Mouse (Mus musculus) lung, postnatal 14 days (tissue): ENCODE data around the gene Ldlrap1.
A peak's percentile ranks its signal among the peaks of the same experiment; 100 is the strongest.
"Not testable (repeated sequence)": the region's sequence is repeated elsewhere in the genome, so short reads cannot be mapped to it uniquely, and the experiment has no call there.

Experiments
- DNase-seq: peaks from one replicate; pipeline ENCODE4 v3.0.0; 2021

Ldlrap1 gene

GRCm38 (mm10) chr4:134767426-134768225, at the start of gene Ldlrap1:
TSS of gene Ldlrap1 (minus strand) at chr4:134768024.
- DNase-seq = peak; percentile 89

DNA sequence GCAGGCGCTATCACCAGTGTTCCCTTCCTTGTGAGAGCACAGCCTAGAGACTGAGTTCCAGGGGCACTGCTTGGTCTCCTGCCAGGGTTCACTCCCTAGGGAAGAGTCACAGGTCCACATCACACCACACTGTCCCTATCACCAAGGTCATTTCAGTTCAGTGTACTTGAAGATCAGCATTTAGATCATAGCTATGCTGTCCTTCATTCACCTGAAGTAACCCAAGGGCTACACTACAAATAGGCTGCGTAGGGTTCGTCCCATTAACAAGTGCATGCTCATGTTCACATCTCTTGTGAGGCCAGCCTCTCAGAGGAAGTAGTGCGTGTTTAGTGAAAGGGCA, 46.4 kb upstream of the Ldlrap1 start:
- DNase-seq = no peak

- DNase-seq = no peak
Measured at GRCm38 (mm10) chr4:134813406-134814228, 45.8 kb upstream of the Ldlrap1 start.

- peak; percentile 80 for DNase-seq
Measured at GRCm38 (mm10) chr4:134804765-134805164, 36.9 kb upstream of the Ldlrap1 start.

DNA sequence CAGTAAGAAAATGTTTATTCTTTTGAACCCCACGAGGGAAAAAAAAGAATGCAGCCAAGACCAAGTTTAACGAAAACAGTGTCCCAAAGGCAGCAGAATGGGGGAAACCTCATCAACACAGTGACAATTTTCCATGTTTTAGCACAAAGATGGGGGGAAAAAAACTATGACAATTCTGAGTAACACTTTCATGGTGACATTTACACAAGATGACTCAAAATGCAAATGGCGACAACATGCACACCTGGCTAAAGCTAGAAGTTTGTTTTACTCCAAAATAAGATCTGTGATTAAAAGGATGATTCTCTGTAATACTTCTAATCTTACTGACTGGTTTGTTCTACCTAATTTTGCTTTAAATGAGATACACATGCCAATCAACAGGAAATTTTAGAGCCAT, 34.9 kb upstream of the Ldlrap1 start:
- DNase-seq = no peak

DNA sequence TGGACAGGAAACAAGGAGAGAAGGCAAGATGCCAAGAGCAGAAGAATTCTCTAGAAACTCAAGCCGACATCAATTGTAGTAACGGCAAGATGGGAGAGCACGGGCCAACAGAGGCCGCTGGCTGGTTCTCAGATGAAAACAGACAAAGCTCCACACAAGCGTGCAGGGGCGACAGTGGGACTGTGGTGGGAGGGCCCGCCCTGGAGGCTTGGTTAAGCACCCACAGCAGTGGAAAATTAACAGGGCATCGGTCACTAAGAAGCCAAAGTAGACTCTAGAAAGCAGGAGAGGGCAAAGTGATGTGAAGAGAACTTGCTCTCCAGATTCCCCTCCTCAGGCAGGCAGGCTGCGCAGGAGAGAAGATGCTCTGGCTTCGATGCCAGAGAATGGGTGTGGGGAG, 34.3 kb upstream of the Ldlrap1 start:
- DNase-seq = no peak

GRCm38 (mm10) chr4:134800693-134801092, 32.9 kb upstream of the Ldlrap1 start:
- DNase-seq = no peak

DNA sequence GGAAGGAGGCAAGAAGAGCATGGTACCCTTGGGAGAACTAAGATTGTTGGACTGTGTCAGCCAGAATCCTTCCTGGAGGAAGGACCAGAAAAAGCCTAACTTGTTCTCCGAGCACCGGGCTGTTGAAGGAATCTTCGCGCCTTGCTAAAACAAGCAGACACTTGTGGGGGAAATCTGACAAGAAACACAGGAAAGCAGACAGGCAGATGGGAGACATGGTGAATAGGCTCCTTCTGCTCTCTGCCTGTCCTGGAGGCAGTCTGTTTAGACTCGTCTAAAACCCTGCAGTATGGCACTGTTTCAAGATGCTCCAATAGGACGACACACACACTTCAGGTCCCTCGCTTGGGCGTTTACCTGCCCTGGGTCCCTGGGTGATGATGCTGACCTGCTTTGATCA, 32.3 kb upstream of the Ldlrap1 start:
- no peak for DNase-seq

- peak; percentile 78 for DNase-seq
Measured at GRCm38 (mm10) chr4:134799272-134799671, 31.4 kb upstream of the Ldlrap1 start.

DNA sequence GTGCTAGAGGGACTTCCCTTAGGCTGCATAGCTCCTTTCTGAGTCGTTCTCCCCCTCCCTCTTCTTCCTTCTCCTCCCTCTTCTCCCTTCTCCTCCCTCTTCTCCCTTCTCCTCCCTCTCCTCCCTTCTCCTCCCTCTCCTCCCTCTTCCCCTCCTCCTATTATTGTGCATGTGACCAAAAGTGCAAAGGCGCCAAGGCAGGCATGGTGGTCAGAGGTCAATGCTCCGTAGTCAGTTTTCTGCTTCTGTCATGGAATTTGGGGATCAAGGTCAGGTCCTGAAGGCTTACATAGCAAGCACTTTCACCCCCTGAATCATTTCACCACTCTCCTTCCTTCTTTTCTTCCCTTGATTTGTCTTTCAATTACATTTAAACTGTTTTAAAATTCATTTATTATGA, 31.0 kb upstream of the Ldlrap1 start:
- DNase-seq = no peak

DNA sequence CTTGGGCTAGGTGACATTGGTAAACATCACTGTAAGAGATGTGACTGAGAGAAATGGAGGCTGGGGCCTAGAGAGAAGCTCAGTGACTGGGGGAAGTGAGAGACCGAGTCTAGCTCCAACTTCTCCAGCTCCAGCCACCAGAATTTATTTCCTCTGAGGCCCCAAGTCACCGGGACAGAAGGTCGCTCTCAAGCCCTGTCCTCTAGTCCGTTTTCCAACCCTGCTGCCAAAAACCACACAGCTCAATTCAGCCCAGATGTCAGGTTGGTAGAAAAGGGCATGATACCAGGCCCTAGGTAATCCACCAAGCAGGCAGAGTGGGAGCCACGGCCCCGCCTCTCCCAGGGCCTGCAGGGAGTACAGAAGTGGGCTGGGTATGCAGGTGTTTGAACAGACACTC, 29.8 kb upstream of the Ldlrap1 start:
- DNase-seq = no peak

- DNase-seq = no peak
Measured at GRCm38 (mm10) chr4:134796581-134797361, 28.9 kb upstream of the Ldlrap1 start.

- DNase-seq = no peak
Measured at GRCm38 (mm10) chr4:134795819-134796485, 28.1 kb upstream of the Ldlrap1 start.

GRCm38 (mm10) chr4:134794959-134795358, 27.1 kb upstream of the Ldlrap1 start:
- not testable (repeated sequence) for DNase-seq

DNA sequence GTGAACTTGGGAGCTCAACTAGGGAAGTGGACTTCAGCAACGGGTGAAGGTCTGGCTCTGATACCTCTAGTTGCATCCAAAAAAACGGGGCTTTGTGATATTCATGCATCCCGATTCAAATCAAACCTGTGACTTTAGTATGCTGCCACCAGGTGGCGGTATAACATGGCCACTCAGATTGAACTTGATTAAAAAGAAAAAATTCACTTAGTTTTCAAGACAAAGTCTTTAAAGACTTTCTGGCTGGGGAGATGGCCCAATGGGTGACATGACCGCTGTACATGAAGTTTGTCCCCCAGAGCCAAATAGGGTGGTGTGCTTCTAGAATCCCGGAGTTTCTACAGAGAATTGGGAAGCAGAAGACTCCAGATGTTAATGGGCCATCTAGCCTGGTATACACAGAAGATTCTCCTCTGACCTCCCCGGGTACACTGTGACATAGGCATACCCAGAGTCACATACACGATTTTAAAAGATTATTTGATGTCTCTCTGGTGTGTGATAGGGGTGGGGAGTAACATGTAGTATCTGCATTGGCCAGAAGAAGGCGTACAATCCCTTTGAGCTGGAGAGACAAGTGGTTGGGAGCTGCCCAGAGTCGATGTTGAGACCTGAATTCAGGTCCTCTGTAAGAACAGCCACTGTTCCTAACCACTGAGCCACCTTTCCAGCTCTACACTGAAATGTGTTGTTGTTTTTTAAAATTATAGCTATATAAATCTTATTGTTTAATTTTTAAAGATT, 25.6 kb upstream of the Ldlrap1 start:
- DNase-seq = peak; percentile 69

DNA sequence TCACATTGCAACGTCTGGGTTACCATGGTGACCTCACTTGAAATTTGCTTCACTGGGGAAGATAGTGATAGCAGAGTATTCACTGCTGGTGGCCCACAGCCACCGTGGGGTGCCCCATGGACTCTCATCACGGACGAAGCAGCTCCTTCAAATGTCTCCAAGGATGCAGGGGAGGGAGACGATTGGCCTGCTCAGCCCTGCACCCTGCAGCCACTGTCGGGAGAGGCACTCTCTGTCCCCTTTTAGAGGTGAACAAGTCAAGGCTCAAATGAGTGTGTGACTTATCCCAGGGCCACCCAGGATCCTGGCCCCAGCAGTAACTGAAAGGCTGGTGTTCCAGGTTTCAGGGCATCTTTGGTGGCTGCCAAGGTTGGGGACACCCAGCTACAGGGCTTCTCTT, 23.9 kb upstream of the Ldlrap1 start:
- DNase-seq = no peak

DNA sequence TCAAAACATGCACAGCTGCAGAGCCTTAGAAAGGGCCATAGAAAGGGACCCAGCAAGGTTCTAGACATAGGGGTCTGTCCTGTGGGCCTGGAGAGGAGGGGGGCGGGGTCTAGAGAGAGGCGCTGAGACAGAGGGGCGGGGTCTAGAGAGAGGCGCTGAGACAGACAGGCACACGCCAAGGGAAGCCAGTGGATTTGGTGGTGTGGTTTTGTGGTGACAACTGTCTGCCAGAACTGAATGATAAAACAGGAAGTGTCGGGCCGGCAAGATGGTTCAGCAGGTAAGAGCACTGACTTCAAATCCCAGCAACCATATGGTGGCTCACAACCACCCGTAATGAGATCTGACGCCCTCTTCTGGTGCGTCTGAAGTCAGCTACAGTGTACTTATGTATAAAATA, 19.1 kb upstream of the Ldlrap1 start:
- no peak for DNase-seq

DNA sequence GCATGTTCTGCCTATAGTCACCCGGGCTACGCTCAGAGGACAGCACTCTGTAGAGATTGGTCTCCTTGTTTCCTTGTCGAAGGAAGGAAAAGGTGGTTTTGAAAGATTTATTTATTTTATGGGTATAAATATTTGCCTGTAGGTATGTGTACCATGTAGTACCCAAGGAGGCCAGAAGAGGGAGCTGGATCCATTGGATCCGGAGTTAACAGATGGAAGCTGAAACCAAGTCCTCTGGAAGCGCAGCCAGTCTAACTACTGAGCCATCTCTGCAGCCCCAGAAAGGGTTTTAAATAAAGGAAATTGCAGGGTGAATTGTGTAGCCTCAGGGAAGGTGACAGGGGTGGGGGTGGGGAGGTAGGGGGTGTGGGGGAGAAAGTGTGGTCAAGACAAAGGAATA, 16.9 kb upstream of the Ldlrap1 start:
- peak; percentile 46 for DNase-seq

DNA sequence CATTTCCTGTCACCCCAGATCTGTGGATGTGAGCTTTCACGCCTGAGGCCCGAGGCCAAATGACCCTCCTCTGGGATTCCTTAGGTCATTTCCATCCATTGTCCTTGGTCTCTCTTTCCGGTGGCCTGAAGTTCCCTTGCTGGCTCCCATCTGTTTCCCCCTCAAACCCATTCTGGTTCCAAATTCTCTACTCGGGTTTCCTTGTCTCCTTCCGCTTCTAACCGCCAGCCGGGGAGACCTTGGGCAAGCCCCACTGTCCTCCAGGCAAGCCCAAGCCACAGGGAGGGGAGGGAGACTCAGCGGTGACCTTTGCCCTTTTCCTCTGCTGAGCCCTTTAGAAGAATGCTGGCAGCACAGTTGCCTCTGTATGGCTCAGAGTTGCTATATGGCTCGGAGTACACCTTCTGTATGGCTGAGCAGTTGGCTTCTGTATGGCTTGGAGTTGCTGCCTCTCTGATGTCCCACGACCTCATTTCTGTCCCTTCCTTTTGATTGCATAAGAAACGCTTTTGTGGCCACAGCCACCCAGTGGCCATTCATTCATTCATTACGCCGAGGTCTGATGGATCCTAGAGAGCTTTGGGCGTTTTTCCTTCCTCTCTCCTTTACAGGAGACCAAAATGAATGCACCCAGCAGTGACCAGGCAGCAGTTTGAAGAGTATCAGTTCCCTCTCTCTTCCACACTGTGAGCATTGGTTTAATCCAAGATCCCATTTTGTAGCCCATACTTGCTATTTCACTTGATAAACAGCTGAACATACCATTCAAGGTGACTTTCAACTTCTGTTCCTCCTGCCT, 11.5 kb upstream of the Ldlrap1 start:
- DNase-seq = peak; percentile 44

DNA sequence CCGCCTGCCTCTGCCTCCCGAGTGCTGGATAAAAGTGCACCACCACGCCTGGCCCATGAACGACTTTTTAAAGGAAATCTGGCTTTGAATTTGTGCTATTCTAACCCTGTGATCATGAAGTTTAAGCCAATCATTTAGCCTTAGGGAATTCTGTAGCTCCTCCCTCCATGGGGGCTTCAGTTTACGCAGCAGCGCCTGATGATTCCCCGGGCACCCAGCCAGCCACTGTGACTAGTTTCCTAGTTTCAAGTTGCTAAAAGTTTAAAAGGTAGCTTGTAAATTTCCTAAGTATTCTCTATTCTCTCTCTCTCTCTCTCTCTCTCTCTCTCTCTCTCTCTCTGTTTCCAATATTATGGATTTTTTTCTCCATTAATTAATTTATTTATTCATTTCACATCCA, 8.4 kb upstream of the Ldlrap1 start:
- DNase-seq = no peak

GRCm38 (mm10) chr4:134775234-134775944, 7.6 kb upstream of the Ldlrap1 start:
- DNase-seq = no peak
